Mouse (Mus musculus): ENCODE results near the gene Pigm. TPM values are rescaled to one million over a fixed set of nuclear protein-coding genes. Genes with fewer than 3 reads are reported as not detected.

Gene Pigm
- polyA plus RNA-seq, 1 experiment from 2014 or later = 12.6 TPM

DNA sequence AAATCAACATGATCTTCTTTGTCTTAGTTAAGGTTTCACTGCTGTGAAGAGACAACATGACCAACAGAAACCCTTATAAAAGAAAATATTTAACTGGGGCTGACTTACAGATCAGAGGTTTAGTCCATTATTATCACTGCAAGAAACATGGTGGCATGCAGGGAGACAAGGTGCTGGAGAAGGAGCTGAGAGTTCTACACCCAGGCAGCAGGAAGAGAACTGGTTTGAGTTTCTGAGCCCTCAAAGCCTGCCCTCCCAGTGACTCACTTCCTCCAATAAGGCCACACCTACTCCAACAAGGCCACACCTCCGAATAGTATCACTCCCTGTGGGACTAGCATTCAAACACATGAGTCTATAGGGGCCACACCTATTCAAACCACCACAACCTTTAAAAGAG lies 14.4 kb downstream of the Pigm start:
- Histone ChIP-seq H3K9me3 (ENCODE audit: control insufficient read depth, low read length) (no peaks in the 10 kb centered on the region), H3K4me3 (ENCODE audit: low read depth, low read length) (no peak overlapping the region), H3K9ac (ENCODE audit: low read length) (no peak overlapping the region), H3K27me3 (ENCODE audit: control insufficient read depth, insufficient read depth, low read length) (0 out of 2 replicates have a peak, but pooled peaks cover 4% of the 10 kb centered on the region), H3K4me2 (ENCODE audit: low read depth, severe bottlenecking) (no peak overlapping the region), H3K27ac (replicated peaks; ENCODE audit: low read depth, low read length) (no peak overlapping the region), H3K4me1 (ENCODE audit: control insufficient read depth, insufficient read depth, low read length) (peaks cover 4% of the 10 kb centered on the region; the same call in 1 of the 2 replicates), H3K36me3 (ENCODE audit: control insufficient read depth, insufficient read depth, low read length) (no peaks in the 10 kb centered on the region)
- WGBS = 70% methylated on average over 1 of the region's 1 CpGs
- no peak for ATAC-seq (ENCODE audit: insufficient number of reproducible peaks, low FRiP score, low TSS enrichment, low read depth)
- no peak for DNase-seq (ENCODE audit: low spot score)

DNA sequence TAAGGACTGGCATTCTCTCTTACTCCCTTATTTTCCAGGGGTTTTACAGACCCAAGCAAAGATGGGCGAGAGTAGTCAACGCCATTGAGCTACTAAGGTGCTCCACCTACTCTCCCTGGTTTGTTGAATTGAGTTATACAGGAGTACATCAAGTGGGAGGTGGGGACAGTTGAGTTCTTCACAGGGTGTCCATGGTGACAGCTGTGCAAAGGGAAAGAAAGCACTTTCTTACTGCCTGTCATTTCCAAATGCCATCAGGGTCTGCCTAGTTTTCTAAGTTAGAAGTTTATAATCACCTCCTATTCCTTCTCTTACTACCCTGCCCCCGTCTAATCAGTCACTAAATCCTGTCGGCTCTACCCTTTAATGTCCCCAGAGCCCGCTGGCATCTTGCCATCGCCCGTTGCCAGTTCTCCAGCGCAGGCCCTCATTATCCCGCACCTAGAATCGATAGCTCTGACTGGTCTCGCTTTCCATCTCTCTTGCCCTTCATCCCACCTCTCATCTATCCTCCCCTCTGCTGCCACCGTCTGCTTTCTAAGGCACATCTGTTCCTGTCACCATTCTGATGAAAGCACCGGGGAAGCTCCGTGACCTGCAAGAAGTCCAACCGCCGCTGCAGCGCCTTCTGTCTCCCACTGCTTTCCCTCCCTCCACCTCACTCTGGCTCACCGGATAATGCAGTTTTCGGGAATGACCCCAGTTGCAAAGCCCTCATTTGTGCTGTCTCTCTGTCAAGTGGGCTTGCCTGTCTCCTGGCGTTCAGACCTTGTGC lies 15.6 kb downstream of the Pigm start:
- 0 out of 2 replicates have a peak overlapping the region, but pooled peaks have one; percentile 18 for H3K9ac ChIP-seq (ENCODE audit: low read length)
- WGBS = 17% methylated on average over 20 of the region's 20 CpGs
- no peak for ATAC-seq (ENCODE audit: insufficient number of reproducible peaks, low FRiP score, low TSS enrichment, low read depth)

DNA sequence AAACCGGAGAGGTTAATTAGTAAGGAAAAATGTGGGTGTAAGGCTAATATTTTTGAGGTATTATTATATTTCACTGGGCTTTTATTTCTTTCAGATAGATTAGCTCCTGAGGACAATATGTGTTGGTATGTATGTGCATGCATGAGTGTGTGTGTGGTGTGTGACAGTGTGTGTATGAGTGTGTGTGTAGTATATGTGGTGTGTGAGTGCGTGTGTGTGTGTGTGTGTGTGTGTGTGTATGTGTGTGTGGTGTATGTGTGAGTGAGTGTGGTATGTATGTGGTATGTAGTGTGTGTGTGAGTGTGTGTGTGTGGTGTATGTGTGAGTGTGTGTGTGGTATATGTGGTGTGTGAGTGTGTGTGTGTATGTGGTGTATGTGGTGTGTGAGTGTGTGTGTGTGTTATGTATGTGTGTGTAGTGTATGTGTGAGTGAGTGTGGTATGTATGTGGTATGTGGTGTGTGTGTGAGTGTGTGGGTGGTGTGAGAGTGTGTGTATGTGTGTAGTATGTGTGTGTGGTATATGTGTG lies 16.4 kb downstream of the Pigm start:
- no peak overlapping the region for H3K9ac ChIP-seq (ENCODE audit: low read length)
- peaks cover 4% of the 10 kb centered on the region; the same call in 1 of the 2 replicates for H3K4me1 ChIP-seq (ENCODE audit: control insufficient read depth, insufficient read depth, low read length)
- H3K27ac ChIP-seq (replicated peaks; ENCODE audit: low read depth, low read length) = no peak overlapping the region
- WGBS = 86% methylated on average over 2 of the region's 2 CpGs
- no peak for DNase-seq (ENCODE audit: low spot score)
- no peak overlapping the region for H3K4me3 ChIP-seq (ENCODE audit: low read depth, low read length)
- no peak overlapping the region for H3K4me2 ChIP-seq (ENCODE audit: low read depth, severe bottlenecking)
- peak; percentile 59 for ATAC-seq (ENCODE audit: insufficient number of reproducible peaks, low FRiP score, low TSS enrichment, low read depth)
- H3K27me3 ChIP-seq (ENCODE audit: control insufficient read depth, insufficient read depth, low read length) = 0 out of 2 replicates have a peak, but pooled peaks cover 4% of the 10 kb centered on the region
- no peaks in the 10 kb centered on the region for H3K36me3 ChIP-seq (ENCODE audit: control insufficient read depth, insufficient read depth, low read length)
- H3K9me3 ChIP-seq (ENCODE audit: control insufficient read depth, low read length) = no peaks in the 10 kb centered on the region

More for the DNA sequence above, 15.6 kb downstream of the Pigm start:
- Histone ChIP-seq H3K9me3 (ENCODE audit: control insufficient read depth, low read length) (no peaks in the 10 kb centered on the region), H3K4me2 (ENCODE audit: low read depth, severe bottlenecking) (peak overlapping the region; percentile 32), H3K27me3 (ENCODE audit: control insufficient read depth, insufficient read depth, low read length) (0 out of 2 replicates have a peak, but pooled peaks cover 4% of the 10 kb centered on the region), H3K36me3 (ENCODE audit: control insufficient read depth, insufficient read depth, low read length) (no peaks in the 10 kb centered on the region), H3K4me3 (ENCODE audit: low read depth, low read length) (no peak overlapping the region), H3K4me1 (ENCODE audit: control insufficient read depth, insufficient read depth, low read length) (peaks cover 4% of the 10 kb centered on the region; the same call in 1 of the 2 replicates), H3K27ac (replicated peaks; ENCODE audit: low read depth, low read length) (no peak overlapping the region)
- peak; percentile 45 for DNase-seq (ENCODE audit: low spot score)

DNA sequence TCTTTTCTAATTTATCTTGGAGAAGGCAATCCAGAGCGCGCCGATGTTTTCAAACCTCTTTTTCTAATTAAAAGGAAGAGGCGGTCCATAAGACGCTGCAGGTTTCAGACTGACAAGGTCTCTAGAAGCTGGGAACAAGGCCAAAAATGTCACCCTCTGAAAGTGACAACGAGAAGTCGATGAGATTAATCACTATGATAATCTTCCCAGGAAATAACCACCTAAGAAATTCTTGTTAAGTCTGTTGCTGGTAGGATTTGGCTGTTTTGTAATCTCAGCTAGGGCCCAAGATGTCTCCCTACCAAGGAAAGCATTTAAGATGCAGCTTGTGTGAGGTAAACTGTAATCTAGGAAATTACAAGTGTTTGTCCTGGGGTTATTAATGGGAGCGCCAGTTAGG lies 17.4 kb downstream of the Pigm start:
- Histone ChIP-seq H3K4me3 (ENCODE audit: low read depth, low read length) (no peak overlapping the region), H3K27me3 (ENCODE audit: control insufficient read depth, insufficient read depth, low read length) (0 out of 2 replicates have a peak, but pooled peaks cover 4% of the 10 kb centered on the region), H3K27ac (replicated peaks; ENCODE audit: low read depth, low read length) (no peak overlapping the region), H3K4me1 (ENCODE audit: control insufficient read depth, insufficient read depth, low read length) (peaks cover 4% of the 10 kb centered on the region; the same call in 1 of the 2 replicates), H3K9me3 (ENCODE audit: control insufficient read depth, low read length) (no peaks in the 10 kb centered on the region), H3K36me3 (ENCODE audit: control insufficient read depth, insufficient read depth, low read length) (no peaks in the 10 kb centered on the region), H3K9ac (ENCODE audit: low read length) (no peak overlapping the region), H3K4me2 (ENCODE audit: low read depth, severe bottlenecking) (no peak overlapping the region)
- 62% methylated on average over 8 of the region's 8 CpGs for WGBS
- DNase-seq (ENCODE audit: low spot score) (no peak), ATAC-seq (ENCODE audit: insufficient number of reproducible peaks, low FRiP score, low TSS enrichment, low read depth) (no peak)

DNA sequence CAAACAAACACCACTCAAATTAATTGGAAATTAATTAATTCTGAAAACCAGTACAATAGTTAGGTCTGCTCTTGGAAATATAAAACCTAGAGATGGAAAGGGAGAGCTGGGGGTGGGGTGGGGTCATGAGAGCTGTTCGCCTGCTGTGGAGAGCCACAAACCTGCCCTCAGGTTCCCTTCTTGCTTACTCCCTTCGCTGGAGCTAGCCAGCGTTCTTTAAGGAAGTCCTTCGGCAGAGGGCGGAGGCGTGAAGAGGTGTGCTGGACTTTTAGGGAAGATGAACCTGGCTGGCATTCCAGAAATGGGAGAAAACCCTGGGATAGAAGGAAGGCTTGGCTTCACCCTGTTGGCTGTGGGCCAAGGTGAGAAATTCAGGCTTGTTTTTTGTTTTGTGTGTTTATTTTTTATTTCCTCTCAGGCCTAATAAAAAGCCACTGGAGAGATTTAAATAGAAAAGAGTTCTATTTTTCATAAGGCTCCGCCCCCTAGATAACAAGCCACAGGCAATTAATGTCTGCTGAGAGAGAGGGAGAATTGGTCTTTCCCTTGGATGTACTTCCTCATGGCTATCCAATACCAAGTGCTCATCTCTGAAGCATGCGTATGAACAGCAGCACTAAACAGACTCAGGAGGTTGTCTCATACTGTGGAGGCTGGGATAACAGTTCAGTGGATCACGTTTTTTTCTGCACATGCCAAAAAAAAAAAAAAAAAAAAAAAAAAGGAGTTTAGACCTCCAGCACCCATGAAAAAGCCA lies 20.8 kb downstream of the Pigm start:
- ATAC-seq (ENCODE audit: insufficient number of reproducible peaks, low FRiP score, low TSS enrichment, low read depth) (no peak), DNase-seq (ENCODE audit: low spot score) (no peak)
- H3K36me3 ChIP-seq (ENCODE audit: control insufficient read depth, insufficient read depth, low read length) = no peaks in the 10 kb centered on the region
- WGBS = 62% methylated on average over 9 of the region's 9 CpGs
- H3K27ac ChIP-seq (replicated peaks; ENCODE audit: low read depth, low read length) = no peak overlapping the region
- H3K4me2 ChIP-seq (ENCODE audit: low read depth, severe bottlenecking) = no peak overlapping the region
- peaks cover 2% of the 10 kb centered on the region; the same call in 1 of the 2 replicates for H3K4me1 ChIP-seq (ENCODE audit: control insufficient read depth, insufficient read depth, low read length)
- H3K27me3 ChIP-seq (ENCODE audit: control insufficient read depth, insufficient read depth, low read length) = 0 out of 2 replicates have a peak, but pooled peaks cover 4% of the 10 kb centered on the region
- no peak overlapping the region for H3K4me3 ChIP-seq (ENCODE audit: low read depth, low read length)
- no peak overlapping the region for H3K9ac ChIP-seq (ENCODE audit: low read length)
- H3K9me3 ChIP-seq (ENCODE audit: control insufficient read depth, low read length) = no peaks in the 10 kb centered on the region

DNA sequence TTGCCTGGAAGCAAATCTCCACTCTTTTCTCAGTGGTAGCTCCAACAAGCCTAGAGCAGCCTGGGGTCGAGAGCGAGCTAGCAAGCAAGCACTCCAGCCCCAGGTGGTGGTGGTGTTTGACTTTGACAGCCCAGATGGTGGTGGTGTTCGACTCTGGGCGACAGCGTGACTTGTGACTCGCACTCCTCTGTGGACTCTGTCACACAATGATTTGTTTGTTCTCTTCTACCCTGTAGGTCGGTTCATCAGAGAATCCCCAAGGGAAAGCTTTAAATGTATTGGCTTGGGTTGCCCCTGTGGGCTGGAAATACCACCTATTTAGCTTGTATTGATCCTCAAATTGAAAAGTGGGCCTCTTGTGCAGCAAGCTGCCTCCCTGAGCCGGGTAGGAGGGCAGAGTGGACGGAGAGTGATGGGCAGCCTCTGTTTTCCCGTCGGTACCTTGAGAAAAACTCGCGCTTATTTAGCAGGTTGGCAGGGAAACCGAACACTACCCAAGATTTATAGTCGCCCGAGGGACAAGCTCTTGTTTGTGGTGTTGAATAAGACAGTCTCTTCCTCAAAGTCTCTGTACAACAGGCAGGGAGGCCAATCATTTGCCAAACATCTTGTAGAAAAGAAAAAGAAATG lies 29.8 kb downstream of the Pigm start:
- H3K36me3 ChIP-seq (ENCODE audit: control insufficient read depth, insufficient read depth, low read length) = no peaks in the 10 kb centered on the region
- 40% methylated on average over 16 of the region's 16 CpGs for WGBS

DNA sequence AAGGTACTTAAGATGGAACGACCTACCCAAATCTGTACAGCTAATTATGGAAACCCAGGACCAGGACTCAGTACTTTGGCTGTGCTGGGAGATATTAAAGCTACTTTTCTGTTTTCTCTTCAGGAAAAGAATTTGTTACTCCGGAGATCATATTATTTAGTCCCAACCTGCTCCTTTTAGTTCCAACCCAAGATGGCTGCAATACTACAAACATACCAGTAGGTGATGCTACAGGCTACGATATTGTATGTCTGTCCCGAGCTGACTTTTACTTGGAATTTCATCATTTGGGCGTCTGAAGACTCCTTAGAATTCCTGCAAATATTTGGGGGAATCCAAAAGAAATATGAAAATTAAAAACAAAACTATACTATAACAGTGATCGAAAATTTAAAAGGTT lies 32.6 kb downstream of the Pigm start:
- 9% methylated on average over 6 of the region's 6 CpGs for WGBS
- Histone ChIP-seq H3K36me3 (ENCODE audit: control insufficient read depth, insufficient read depth, low read length) (no peaks in the 10 kb centered on the region), H3K27ac (replicated peaks; ENCODE audit: low read depth, low read length) (no peak overlapping the region), H3K9ac (ENCODE audit: low read length) (no peak overlapping the region), H3K4me2 (ENCODE audit: low read depth, severe bottlenecking) (no peak overlapping the region), H3K9me3 (ENCODE audit: control insufficient read depth, low read length) (no peaks in the 10 kb centered on the region), H3K4me3 (ENCODE audit: low read depth, low read length) (no peak overlapping the region), H3K4me1 (ENCODE audit: control insufficient read depth, insufficient read depth, low read length) (no peaks in the 10 kb centered on the region), H3K27me3 (ENCODE audit: control insufficient read depth, insufficient read depth, low read length) (no peaks in the 10 kb centered on the region)
- DNase-seq (ENCODE audit: low spot score) (no peak), ATAC-seq (ENCODE audit: insufficient number of reproducible peaks, low FRiP score, low TSS enrichment, low read depth) (no peak)

More for the DNA sequence above, 29.8 kb downstream of the Pigm start:
- H3K4me2 ChIP-seq (ENCODE audit: low read depth, severe bottlenecking) = no peak overlapping the region
- no peak overlapping the region for H3K9ac ChIP-seq (ENCODE audit: low read length)
- H3K4me3 ChIP-seq (ENCODE audit: low read depth, low read length) = no peak overlapping the region
- H3K4me1 ChIP-seq (ENCODE audit: control insufficient read depth, insufficient read depth, low read length) = no peaks in the 10 kb centered on the region
- no peak overlapping the region for H3K27ac ChIP-seq (replicated peaks; ENCODE audit: low read depth, low read length)
- DNase-seq (ENCODE audit: low spot score) = no peak
- H3K27me3 ChIP-seq (ENCODE audit: control insufficient read depth, insufficient read depth, low read length) = no peaks in the 10 kb centered on the region
- no peak for ATAC-seq (ENCODE audit: insufficient number of reproducible peaks, low FRiP score, low TSS enrichment, low read depth)
- H3K9me3 ChIP-seq (ENCODE audit: control insufficient read depth, low read length) = no peaks in the 10 kb centered on the region

DNA sequence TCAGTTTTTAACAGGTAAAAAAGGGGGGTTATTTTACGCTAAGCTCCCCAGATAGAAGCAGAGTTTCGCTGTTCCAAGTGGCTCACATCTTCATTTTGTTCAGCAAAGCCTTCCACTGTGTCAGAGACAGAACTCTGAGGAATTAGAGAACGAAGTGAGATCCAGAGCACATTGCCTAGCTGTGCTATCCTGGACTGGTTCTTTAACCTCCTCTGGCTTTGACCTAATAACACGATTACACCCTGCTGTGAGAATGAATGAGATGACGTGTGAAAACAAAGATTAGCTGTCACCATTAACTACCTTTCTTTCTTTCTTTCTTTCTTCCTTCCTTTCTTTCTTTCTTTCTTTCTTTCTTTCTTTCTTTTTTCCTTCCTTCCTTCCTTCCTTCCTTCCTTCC lies 33.1 kb downstream of the Pigm start:
- no peaks in the 10 kb centered on the region for H3K36me3 ChIP-seq (ENCODE audit: control insufficient read depth, insufficient read depth, low read length)
- H3K9ac ChIP-seq (ENCODE audit: low read length) = no peak overlapping the region
- H3K4me1 ChIP-seq (ENCODE audit: control insufficient read depth, insufficient read depth, low read length) = no peaks in the 10 kb centered on the region
- DNase-seq (ENCODE audit: low spot score) (no peak), ATAC-seq (ENCODE audit: insufficient number of reproducible peaks, low FRiP score, low TSS enrichment, low read depth) (no peak)
- H3K27me3 ChIP-seq (ENCODE audit: control insufficient read depth, insufficient read depth, low read length) = no peaks in the 10 kb centered on the region
- 14% methylated on average over 5 of the region's 5 CpGs for WGBS
- H3K27ac ChIP-seq (replicated peaks; ENCODE audit: low read depth, low read length) = no peak overlapping the region
- no peak overlapping the region for H3K4me3 ChIP-seq (ENCODE audit: low read depth, low read length)
- H3K9me3 ChIP-seq (ENCODE audit: control insufficient read depth, low read length) = no peaks in the 10 kb centered on the region
- H3K4me2 ChIP-seq (ENCODE audit: low read depth, severe bottlenecking) = no peak overlapping the region
